Mouse (Mus musculus) layer of hippocampus, adult 11-12 months (tissue): ENCODE measurements around the gene Tmem117.
A peak's percentile ranks its signal among the peaks of the same experiment; 100 is the strongest.

Source experiments
- DNase-seq: peaks from one replicate; pipeline ENCODE4 v3.0.0; 2022; ENCODE audit warnings: low spot score

Tmem117 gene

GRCm38 (mm10) chr15:94649071-94649765, 20.2 kb downstream of the Tmem117 start:
- DNase-seq: no peak

- no peak for DNase-seq
Observed at GRCm38 (mm10) chr15:94649766-94650120, 20.7 kb downstream of the Tmem117 start.

- no peak for DNase-seq
Observed at GRCm38 (mm10) chr15:94651350-94651749, 22.3 kb downstream of the Tmem117 start.

- peak; percentile 20 for DNase-seq
Observed at GRCm38 (mm10) chr15:94651969-94652842, 23.2 kb downstream of the Tmem117 start.

GRCm38 (mm10) chr15:94652843-94653206, 23.8 kb downstream of the Tmem117 start:
- no peak for DNase-seq

GRCm38 (mm10) chr15:94655811-94656323, 26.8 kb downstream of the Tmem117 start:
- no peak for DNase-seq

GRCm38 (mm10) chr15:94657882-94658281, 28.9 kb downstream of the Tmem117 start:
- no peak for DNase-seq

- DNase-seq: no peak
Observed at GRCm38 (mm10) chr15:94658392-94659111, 29.5 kb downstream of the Tmem117 start.

GRCm38 (mm10) chr15:94659112-94659437, 30.0 kb downstream of the Tmem117 start:
- DNase-seq: peak; percentile 39

GRCm38 (mm10) chr15:94660913-94661312, 31.9 kb downstream of the Tmem117 start:
- DNase-seq: no peak

GRCm38 (mm10) chr15:94661398-94661797, 32.4 kb downstream of the Tmem117 start:
- DNase-seq: no peak

- no peak for DNase-seq
Observed at GRCm38 (mm10) chr15:94664612-94665011, 35.6 kb downstream of the Tmem117 start.

- no peak for DNase-seq
Observed at GRCm38 (mm10) chr15:94681135-94681534, 52.1 kb downstream of the Tmem117 start.

GRCm38 (mm10) chr15:94684269-94684668, 55.2 kb downstream of the Tmem117 start:
- DNase-seq: no peak

- no peak for DNase-seq
Observed at GRCm38 (mm10) chr15:94687176-94687575, 58.1 kb downstream of the Tmem117 start.

GRCm38 (mm10) chr15:94687629-94688028, 58.6 kb downstream of the Tmem117 start:
- DNase-seq: no peak

- no peak for DNase-seq
Observed at GRCm38 (mm10) chr15:94689195-94689883, 60.3 kb downstream of the Tmem117 start.

GRCm38 (mm10) chr15:94689884-94690231, 60.8 kb downstream of the Tmem117 start:
- DNase-seq: no peak

- peak; percentile 89 for DNase-seq
Observed at GRCm38 (mm10) chr15:94722759-94723158, 93.7 kb downstream of the Tmem117 start.

- peak; percentile 22 for DNase-seq
Observed at GRCm38 (mm10) chr15:94732104-94732503, 103.1 kb downstream of the Tmem117 start.

- DNase-seq: peak; percentile 39
Observed at GRCm38 (mm10) chr15:94769227-94769626, 140.2 kb downstream of the Tmem117 start.
